In genomic region chr13:58590630-58591029, GRCm38 (mm10) we compare ENCODE assay signal across 8 mouse cellular contexts. TPM values are rescaled to one million over a fixed set of nuclear protein-coding genes. Genes with fewer than 3 reads are reported as not detected.
DNase-seq lines count a peak whose midpoint lies in the region; ATAC-seq lines count a peak whose summit lies in the region.

No protein-coding gene starts in this region.

- peak; percentile 76 for DNase-seq in hindbrain, embryonic 11.5 days (ENCODE audit: low spot score)
- peak; percentile 72 to 75 for DNase-seq in B cell, adult 2 months
- DNase-seq in R1 (ENCODE audit: low read depth, low spot score), result peak; percentile 74
- peak; percentile 76 for DNase-seq in embryo, embryonic 10.5 days (ENCODE audit: low spot score)
- DNase-seq in layer of hippocampus, postnatal 10 days (ENCODE audit: low spot score in 2 of 2), result peak; percentile 66 to 70

- no peaks in the 10 kb centered on the region for H3K9me3 ChIP-seq in hindbrain, embryonic 11.5 days (ENCODE audit: control insufficient read depth, low read length)
- no peaks in the 10 kb centered on the region for H3K9me3 ChIP-seq in hindbrain, embryonic 13.5 days

- WGBS in hindbrain, embryonic 11.5 days, result 45% methylated on average over 6 of the region's 6 CpGs
- 45% methylated on average over 6 of the region's 6 CpGs for WGBS in hindbrain, embryonic 13.5 days

- no peaks in the 10 kb centered on the region for H3K4me1 ChIP-seq in hindbrain, embryonic 11.5 days (replicated peaks; ENCODE audit: control insufficient read depth, insufficient read depth, low read length)
- H3K4me1 ChIP-seq in hindbrain, embryonic 13.5 days (replicated peaks), result 0 out of 2 replicates have a peak, but pooled peaks cover 5% of the 10 kb centered on the region

- H3K9ac ChIP-seq in hindbrain, embryonic 11.5 days (ENCODE audit: low read depth, low read length), result no peak overlapping the region
- no peak overlapping the region for H3K9ac ChIP-seq in hindbrain, embryonic 13.5 days

- H3K36me3 ChIP-seq in hindbrain, embryonic 11.5 days (ENCODE audit: control insufficient read depth, insufficient read depth, low read length), result no peaks in the 10 kb centered on the region
- H3K36me3 ChIP-seq in hindbrain, embryonic 13.5 days, result no peaks in the 10 kb centered on the region

- ATAC-seq in hindbrain, embryonic 11.5 days (ENCODE audit: low FRiP score), result no peak
- ATAC-seq in hindbrain, embryonic 13.5 days (ENCODE audit: low FRiP score), result no peak
- ATAC-seq in neutrophil, adult 5-6 weeks (ENCODE audit: extremely low read depth, insufficient number of reproducible peaks, low FRiP score, poor library complexity, severe bottlenecking), result peak; percentile 57; the same call in 1 of the 2 replicates
- ATAC-seq in inflammation-experienced regulatory T-cells, adult 6 months, result no peak

- H3K4me2 ChIP-seq in hindbrain, embryonic 11.5 days (replicated peaks; ENCODE audit: low read depth, low read length), result no peak overlapping the region
- no peak overlapping the region for H3K4me2 ChIP-seq in hindbrain, embryonic 13.5 days

- no peaks in the 10 kb centered on the region for H3K27me3 ChIP-seq in hindbrain, embryonic 11.5 days (ENCODE audit: control insufficient read depth, insufficient read depth, low read length)
- H3K27me3 ChIP-seq in hindbrain, embryonic 13.5 days, result peaks cover 4% of the 10 kb centered on the region; the same call in 1 of the 2 replicates

- H3K27ac ChIP-seq in hindbrain, embryonic 11.5 days (ENCODE audit: low read depth, low read length), result no peak overlapping the region
- H3K27ac ChIP-seq in hindbrain, embryonic 13.5 days, result no peak overlapping the region

- no peak overlapping the region for H3K4me3 ChIP-seq in hindbrain, embryonic 11.5 days (ENCODE audit: low read depth, low read length)
- H3K4me3 ChIP-seq in hindbrain, embryonic 13.5 days, result no peak overlapping the region

RNA-seq across cellular contexts. Expression of gene Slc28a3, which starts 20.0 kb away (rescaled TPM):
- 0.08 TPM in 1 of 2 replicates, not detected in the other for polyA plus RNA-seq in hindbrain, embryonic 11.5 days (2014; fragmentation: Nextera tagmentation; extraction: Ambion mirVana)
- 0.05 TPM in 1 of 2 replicates, not detected in the other for polyA plus RNA-seq in hindbrain, embryonic 13.5 days (2015; fragmentation: Nextera tagmentation; extraction: Ambion mirVana)
- under 1 TPM; 0.20 to 0.27 TPM for total RNA-seq in layer of hippocampus, postnatal 10 days (2021)
- total RNA-seq in neutrophil, adult 5-6 weeks (2017), result 1.4 and 3.6 TPM in 2 replicates
- polyA plus RNA-seq in inflammation-experienced regulatory T-cells, adult 6 months (2017; shearing (Covaris generic)), result under 1 TPM in 1 of 3 experiments, not detected in 2; 0.11 TPM
